Mouse (Mus musculus): Measurements from ENCODE around the gene Mbd3.

Gene Mbd3

DNA sequence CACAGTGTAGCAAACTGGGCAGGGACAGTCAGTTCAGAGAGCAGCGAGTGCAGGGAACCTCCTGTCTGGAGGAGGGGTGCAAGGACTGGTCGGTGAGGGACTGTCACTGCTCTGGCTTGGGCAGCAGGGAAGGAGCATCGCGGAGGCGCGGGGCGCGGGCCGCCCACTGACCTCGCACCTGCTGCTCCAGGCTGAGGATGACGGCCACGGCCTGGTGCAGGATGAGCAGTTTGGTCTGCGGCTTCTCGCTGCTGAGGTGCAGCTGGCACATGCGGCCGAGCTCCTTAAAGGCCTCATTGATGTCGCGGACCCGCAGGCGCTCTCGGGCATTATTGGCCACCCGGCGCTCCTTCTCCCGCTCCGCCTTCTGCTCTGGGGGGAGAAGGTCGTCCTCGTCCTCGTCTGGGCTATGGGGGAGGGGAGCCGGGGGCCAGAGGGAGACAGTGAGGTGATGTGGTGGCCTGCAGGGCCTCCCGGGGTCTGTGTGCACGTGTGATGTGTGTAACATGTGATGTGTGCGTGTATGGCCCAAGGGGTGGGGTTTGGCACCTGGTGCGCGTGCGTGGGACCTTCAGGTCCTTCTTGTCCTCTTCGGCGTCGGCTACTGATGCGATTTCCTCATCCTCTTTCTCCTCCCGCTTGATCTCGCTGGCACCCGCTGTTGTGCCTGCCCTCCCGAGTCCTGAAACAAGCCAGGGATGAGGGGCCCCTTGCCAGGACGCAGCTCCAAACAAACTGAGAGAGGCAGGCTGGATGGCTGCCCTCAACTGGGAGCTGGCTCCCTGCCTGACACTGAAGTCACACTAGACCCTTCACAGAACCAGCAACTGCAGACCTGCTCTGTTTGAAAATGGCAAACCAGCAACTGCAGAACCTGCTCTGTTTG, 13.5 kb upstream of the Mbd3 start:
- CTCF ChIA-PET, result interaction anchor here (0.5 to 3.1 kb wide), 6 partner anchors 9 to 149 kb away, joined by 3 to 10 read pairs (median 3); no protein-coding TSS in a partner anchor
- POLR2A ChIA-PET, result interaction anchor here in 2 of 4 experiments (1.3 to 2.7 kb wide), 5 partner anchors 9 to 13 kb away, joined by 3 to 10 read pairs (median 9); partner anchors contain the start of gene Mbd3 (in 1 of the 2)

DNA sequence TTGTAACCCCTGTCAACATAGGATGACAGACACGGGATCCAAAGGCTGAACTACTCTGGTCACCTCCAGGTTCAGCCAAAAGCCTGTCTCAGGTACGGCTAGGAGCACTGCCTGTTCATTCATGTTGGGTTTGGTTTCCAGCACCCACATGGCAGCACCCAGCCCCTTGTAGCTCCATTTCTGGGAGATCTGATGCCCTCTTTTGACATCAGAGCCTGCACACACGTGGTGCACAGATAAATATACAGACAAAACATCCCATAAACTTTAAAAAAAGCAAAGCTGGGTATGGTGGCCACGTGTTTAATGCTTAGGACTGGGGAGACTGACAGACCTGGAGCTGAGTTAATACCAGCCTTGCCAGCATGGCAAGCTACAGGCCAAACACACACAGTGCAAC, 8.6 kb upstream of the Mbd3 start:
- ChIA-PET POLR2A (interaction anchor here in 2 of 4 experiments (0.7 to 6.2 kb wide), 10 partner anchors 8 to 240 kb away, joined by 3 to 33 read pairs (median 5); partner anchors contain the start of gene Mbd3 (in 2 of the 2)), CTCF (interaction anchor here in 1 of 4 experiments (0.5 kb wide), 1 partner anchor 197 kb away, joined by 3 read pairs; no protein-coding TSS in a partner anchor)

DNA sequence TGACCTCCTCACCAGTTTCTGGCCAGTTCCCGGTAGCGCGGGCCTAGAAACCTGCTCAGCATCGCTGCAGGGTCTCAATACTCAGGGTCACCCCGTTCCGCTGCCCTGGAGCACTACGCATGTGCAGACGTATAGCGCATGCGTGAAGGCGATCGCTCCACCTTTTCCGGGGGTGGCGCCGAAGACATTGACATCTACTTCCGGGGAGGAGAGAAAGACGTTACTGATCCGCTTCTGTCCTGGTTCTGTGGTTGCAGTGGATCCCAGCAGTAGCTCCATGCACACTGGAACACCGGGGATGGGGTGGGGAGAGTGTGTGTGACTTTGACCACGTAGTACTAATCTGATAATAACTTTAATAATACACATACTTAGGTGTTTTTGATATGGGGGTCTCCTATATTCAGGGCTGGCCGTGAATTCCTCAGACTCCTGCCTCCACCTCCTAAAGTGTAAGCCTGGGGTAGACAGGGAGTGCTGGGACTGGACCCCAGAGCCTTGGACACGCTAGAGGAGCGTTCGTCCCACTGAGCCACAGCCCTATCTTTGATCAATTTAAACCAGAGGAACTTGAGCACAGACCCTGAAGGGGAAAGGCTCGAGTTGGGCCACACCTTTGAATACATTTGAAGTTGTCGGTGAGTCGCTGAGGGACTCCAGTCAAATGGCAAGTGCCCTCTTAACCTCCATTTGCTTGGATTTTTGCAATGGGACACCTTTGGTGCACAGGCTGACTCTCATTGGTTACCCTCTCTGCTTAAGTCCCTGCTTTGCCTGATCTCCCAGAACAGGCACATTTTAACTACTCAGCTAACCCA, 7.5 kb upstream of the Mbd3 start, which contains the start of gene Uqcr11:
Gene Uqcr11 (minus strand): TSS at position 147 of the 818 bp plus-strand sequence.
- CTCF ChIA-PET, result interaction anchor here in 3 of 4 experiments (0.9 to 1.7 kb wide), 5 partner anchors 31 to 171 kb away, joined by 3 to 7 read pairs (median 3); no protein-coding TSS in a partner anchor
- POLR2A ChIA-PET, result interaction anchor here (0.6 to 6.2 kb wide), 21 partner anchors 9 to 523 kb away, joined by 3 to 33 read pairs (median 3); partner anchors contain the start of genes Abhd17a (in 1 of the 4), Atp8b3 (in 1 of the 4), Gadd45b (in 1 of the 4) and Rexo1 (in 1 of the 4)

GRCm38 (mm10) chr10:80405481-80406173, 6.3 kb upstream of the Mbd3 start:
- POLR2A ChIA-PET, result interaction anchor here in 2 of 4 experiments (0.6 to 6.2 kb wide), 17 partner anchors 8 to 302 kb away, joined by 3 to 33 read pairs (median 3); partner anchors contain the start of genes Abhd17a (in 1 of the 2), Atp8b3 (in 1 of the 2) and Rps15 (in 1 of the 2)
- CTCF ChIA-PET, result interaction anchor here in 3 of 4 experiments (0.6 to 3.6 kb wide), 7 partner anchors 20 to 172 kb away, joined by 3 to 22 read pairs (median 6); partner anchors contain the start of gene Gamt (in 1 of the 3)

DNA sequence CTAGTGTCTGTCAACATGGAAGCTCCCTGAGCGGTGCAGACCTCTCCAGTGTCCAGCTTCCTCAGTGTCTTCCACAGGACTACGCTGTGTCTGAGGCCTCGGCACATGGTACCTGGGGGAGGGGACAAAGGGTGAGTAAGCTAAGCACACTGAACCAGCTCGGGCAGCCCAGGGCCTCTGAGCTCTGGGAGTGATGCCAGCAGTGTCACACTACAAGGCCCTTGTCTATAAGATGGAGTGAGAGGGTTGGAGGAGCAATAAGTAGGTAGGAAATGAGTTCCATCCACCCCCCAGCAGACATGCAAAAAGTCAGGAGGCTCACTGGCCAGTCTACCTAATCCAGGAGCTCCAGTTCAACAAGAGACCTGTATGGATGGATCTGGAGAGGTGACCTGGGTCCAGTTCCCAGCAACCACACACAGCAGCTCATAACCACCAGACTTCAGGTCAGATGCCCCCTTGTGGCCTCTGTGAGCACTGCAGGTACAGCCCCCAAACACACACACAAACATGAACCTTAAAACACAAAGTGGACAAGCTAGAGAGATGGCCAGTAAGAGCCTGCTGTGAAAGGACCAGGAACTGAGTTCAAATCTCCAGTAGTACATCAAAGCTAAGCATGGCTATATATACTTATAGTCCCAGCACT, 3.8 kb upstream of the Mbd3 start:
- CTCF ChIA-PET, result interaction anchor here (0.5 to 5.6 kb wide), 74 partner anchors 9 to 549 kb away, joined by 3 to 67 read pairs (median 4); partner anchors contain the start of genes Pcsk4 (in 3 of the 4), Reep6 (in 2 of the 4), Rexo1 (in 2 of the 4) and Abhd17a (in 1 of the 4)
- POLR2A ChIA-PET, result interaction anchor here in 3 of 4 experiments (0.5 to 3.8 kb wide), 38 partner anchors 9 to 702 kb away, joined by 3 to 23 read pairs (median 4); partner anchors contain the start of genes Abhd17a (in 1 of the 3), Arid3a (in 1 of the 3), Atp8b3 (in 1 of the 3) and Gadd45b (in 1 of the 3)

DNA sequence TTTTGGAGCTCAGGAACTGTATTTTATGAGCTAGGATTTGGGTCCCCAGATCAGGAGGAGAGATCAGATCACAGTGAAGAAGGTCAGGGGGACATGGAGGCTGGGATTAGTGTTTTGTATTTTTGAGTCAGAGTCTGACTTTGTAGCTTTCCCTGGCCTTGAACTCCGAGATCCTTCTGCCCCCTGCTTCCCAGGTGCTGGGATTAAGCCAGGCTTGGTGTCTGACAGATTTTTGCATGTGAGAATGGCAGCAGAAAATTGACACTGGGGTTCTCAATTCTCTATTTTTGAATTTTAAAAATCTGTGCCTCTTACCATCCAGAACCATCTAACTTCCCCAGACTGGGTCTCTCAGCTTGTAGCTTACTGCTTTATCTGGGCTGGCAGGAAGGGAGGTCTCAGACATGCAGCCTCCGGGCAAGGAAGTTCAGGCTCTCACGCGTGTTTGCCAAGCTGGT, 1.4 kb upstream of the Mbd3 start:
- POLR2A ChIA-PET, result interaction anchor here (0.6 to 7.2 kb wide), 41 partner anchors 9 to 547 kb away, joined by 3 to 87 read pairs (median 5); partner anchors contain the start of genes Csnk1g2 (in 3 of the 4), Mex3d (in 2 of the 4), Abhd17a (in 1 of the 4) and Mknk2 (in 1 of the 4)
- CTCF ChIA-PET, result interaction anchor here (0.5 to 5.6 kb wide), 15 partner anchors 8 to 169 kb away, joined by 3 to 67 read pairs (median 3); no protein-coding TSS in a partner anchor

GRCm38 (mm10) chr10:80399973-80400703, 788 bp upstream of the Mbd3 start:
- ChIA-PET CTCF (interaction anchor here in 3 of 4 experiments (0.7 to 5.6 kb wide), 23 partner anchors 9 to 528 kb away, joined by 3 to 67 read pairs (median 4); partner anchors contain the start of gene Atp8b3 (in 1 of the 3)), POLR2A (interaction anchor here (0.6 to 7.2 kb wide), 107 partner anchors 8 to 546 kb away, joined by 3 to 87 read pairs (median 4); partner anchors contain the start of genes Apc2 (in 3 of the 4), Atp8b3 (in 3 of the 4), Csnk1g2 (in 3 of the 4) and Pcsk4 (in 3 of the 4))

DNA sequence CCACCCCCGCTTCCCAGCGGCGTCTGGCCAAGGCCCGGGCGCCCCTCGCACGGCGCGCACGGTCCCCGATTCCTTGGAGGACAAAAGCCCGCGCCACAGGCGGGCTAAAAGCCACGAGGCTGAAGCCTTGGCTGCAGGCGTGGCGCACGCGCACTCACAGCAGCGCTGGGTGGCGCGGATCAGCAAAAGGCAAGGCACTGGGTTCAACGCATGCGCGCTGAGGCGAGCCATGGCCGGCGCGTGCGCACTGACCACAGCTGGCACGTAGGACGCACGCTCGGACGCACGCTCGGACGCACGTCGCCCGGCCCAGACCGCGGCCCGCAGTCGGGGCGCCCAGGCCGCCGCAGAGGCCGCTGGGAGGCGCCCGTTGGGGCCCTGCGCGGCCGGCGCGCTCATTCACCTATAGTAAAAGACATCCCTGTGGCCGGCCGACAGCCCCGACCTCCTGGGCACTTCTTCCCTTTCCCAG, 595 bp downstream of the Mbd3 start:
- ChIA-PET CTCF (interaction anchor here in 2 of 4 experiments (0.5 to 5.6 kb wide), 24 partner anchors 16 to 1018 kb away, joined by 3 to 67 read pairs (median 3); partner anchors contain the start of genes Atp8b3 (in 1 of the 2) and Mum1 (in 1 of the 2)), POLR2A (interaction anchor here (0.6 to 7.2 kb wide), 100 partner anchors 8 to 778 kb away, joined by 3 to 87 read pairs (median 4); partner anchors contain the start of genes Atp8b3 (in 3 of the 4), Apc2 (in 2 of the 4), Csnk1g2 (in 2 of the 4) and Dazap1 (in 2 of the 4))

GRCm38 (mm10) chr10:80398174-80398535, 1.2 kb downstream of the Mbd3 start:
- POLR2A ChIA-PET, result interaction anchor here in 3 of 4 experiments (0.5 to 7.2 kb wide), 28 partner anchors 8 to 954 kb away, joined by 3 to 87 read pairs (median 7); partner anchors contain the start of genes Mex3d (in 2 of the 3), Rps15 (in 2 of the 3), Uqcr11 (in 2 of the 3) and Abhd17a (in 1 of the 3)
- CTCF ChIA-PET, result interaction anchor here in 2 of 4 experiments (0.7 to 5.6 kb wide), 4 partner anchors 15 to 111 kb away, joined by 3 to 67 read pairs (median 8); no protein-coding TSS in a partner anchor

- CTCF ChIA-PET, result interaction anchor here in 3 of 4 experiments (0.7 to 2.4 kb wide), 4 partner anchors 13 to 108 kb away, joined by 3 to 6 read pairs (median 4); no protein-coding TSS in a partner anchor
- POLR2A ChIA-PET, result interaction anchor here (0.5 to 7.2 kb wide), 29 partner anchors 8 to 955 kb away, joined by 3 to 87 read pairs (median 4); partner anchors contain the start of genes Mex3d (in 2 of the 4), Pcsk4 (in 2 of the 4), Reep6 (in 2 of the 4) and Uqcr11 (in 2 of the 4)
These were observed 1.7 kb downstream of the Mbd3 start for GRCm38 (mm10) chr10:80397524-80398173.

- ChIA-PET CTCF (interaction anchor here in 2 of 4 experiments (0.8 to 2.4 kb wide), 4 partner anchors 12 to 160 kb away, joined by 3 to 6 read pairs (median 4); no protein-coding TSS in a partner anchor), POLR2A (interaction anchor here (0.5 to 7.2 kb wide), 31 partner anchors 8 to 280 kb away, joined by 3 to 87 read pairs (median 4); partner anchors contain the start of genes Mex3d (in 2 of the 4), Pcsk4 (in 2 of the 4), Reep6 (in 2 of the 4) and Rps15 (in 2 of the 4))
These were observed 2.4 kb downstream of the Mbd3 start for GRCm38 (mm10) chr10:80396822-80397523.

- ChIA-PET POLR2A (interaction anchor here in 3 of 4 experiments (0.6 to 7.2 kb wide), 8 partner anchors 8 to 281 kb away, joined by 3 to 87 read pairs (median 3); partner anchors contain the start of genes Mex3d (in 1 of the 3) and Rexo1 (in 1 of the 3)), CTCF (interaction anchor here in 3 of 4 experiments (0.6 to 2.4 kb wide), 7 partner anchors 11 to 111 kb away, joined by 3 to 6 read pairs (median 4); no protein-coding TSS in a partner anchor)
These were observed 4.2 kb downstream of the Mbd3 start for GRCm38 (mm10) chr10:80395025-80395627.

- CTCF ChIA-PET, result interaction anchor here in 2 of 4 experiments (0.8 to 2.6 kb wide), 8 partner anchors 8 to 174 kb away, joined by 3 to 11 read pairs (median 4); no protein-coding TSS in a partner anchor
- POLR2A ChIA-PET, result interaction anchor here in 3 of 4 experiments (0.7 to 2.6 kb wide), 10 partner anchors 11 to 552 kb away, joined by 3 to 7 read pairs (median 3); partner anchors contain the start of genes 1600002K03Rik (in 1 of the 3), Abhd17a (in 1 of the 3), Rexo1 (in 1 of the 3) and Uqcr11 (in 1 of the 3)
These were observed 6.7 kb downstream of the Mbd3 start for GRCm38 (mm10) chr10:80392687-80393086.

Measured in embryonic stem cell, embryonic (primary cell).